Mouse (Mus musculus) gastrocnemius, adult 8-10 months (tissue): ENCODE measurements around the gene Ddit4. TPM values are rescaled to one million over a fixed set of nuclear protein-coding genes. Genes with fewer than 3 reads are reported as not detected.

ENCODE experiments used
- total RNA-seq, 4 experiments: library from RNA; stranded (reverse); gene quantifications; 2 replicates each; pipeline ENCODE4 v1.2.4; 2022

Ddit4 gene
- total RNA-seq, 4 experiments from 2014 or later, result 4.7 to 45.4 (median 9.4) TPM

Other genes starting within 250 kb of the Ddit4 start
- 10 to 100 TPM; 50.7 to 57.9 (median 55.4) TPM for gene Micu1, start 249.4 kb downstream of the Ddit4 start, total RNA-seq
- gene Dnajb12, start 72.3 kb downstream of the Ddit4 start, total RNA-seq, result 10 to 100 TPM; 77.8 to 89.1 (median 82.1) TPM
- gene Ascc1, start 51.0 kb upstream of the Ddit4 start, total RNA-seq, result 10 to 100 TPM; 13.9 to 18.9 (median 14.3) TPM
- gene Anapc16, start 51.3 kb upstream of the Ddit4 start, total RNA-seq, result 10 to 100 TPM; 39.3 to 51.5 (median 43.3) TPM
- 1 to 10 TPM; 2.8 to 7.0 (median 5.4) TPM for gene Spock2, start 154.4 kb upstream of the Ddit4 start, total RNA-seq